Mouse (Mus musculus) spleen, adult 2 months (tissue): ENCODE results near the gene Atp10a.

ENCODE experiments used
- CTCF ChIP-seq: fragments of 200-500 bp; IDR thresholded peaks from 2 replicates; pipeline ENCODE4 v1.5.1; 2011; ENCODE audit warnings: mild to moderate bottlenecking, inconsistent platforms; ENCODE audit not compliant: insufficient read depth, insufficient read length, insufficient replicate concordance; ENCODE audit errors: extremely low read depth
- POLR2A ChIP-seq: fragments of 200-500 bp; IDR thresholded peaks from 2 replicates; pipeline ENCODE4 v1.6.1; 2011; ENCODE audit warnings: low read depth, low read length, inconsistent platforms

- no peak for TF ChIP-seq CTCF
- TF ChIP-seq POLR2A = no peak
Measured at GRCm38 (mm10) chr7:58754076-58754475, 98.1 kb downstream of the Atp10a start.
